Mouse (Mus musculus) erythroblast, embryonic 14.5 days (primary cell): ENCODE data around the gene Cep152. TPM values are rescaled to one million over a fixed set of nuclear protein-coding genes. Genes with fewer than 3 reads are reported as not detected.

Experiments used
- H3K27me3 ChIP-seq: 2 replicates; pipeline ENCODE4 v1.6.1; 2012; ENCODE audit warnings: inconsistent platforms; ENCODE audit not compliant: control insufficient read depth
- H3K36me3 ChIP-seq: 2 replicates; pipeline ENCODE4 v1.6.1; 2012; ENCODE audit warnings: mild to moderate bottlenecking, inconsistent platforms; ENCODE audit not compliant: control insufficient read depth
- H3K4me1 ChIP-seq: 2 replicates; pipeline ENCODE4 v1.6.1; 2012; ENCODE audit warnings: inconsistent platforms; ENCODE audit not compliant: control insufficient read depth
- H3K4me3 ChIP-seq: replicated peaks from 2 replicates; pipeline ENCODE3; 2012; ENCODE audit warnings: moderate library complexity, mild to moderate bottlenecking, inconsistent platforms
- H3K9me3 ChIP-seq: 2 replicates; pipeline ENCODE4 v1.6.1; 2012; ENCODE audit warnings: low read length, inconsistent platforms, mixed read lengths; ENCODE audit not compliant: control insufficient read depth
- GATA1 ChIP-seq: IDR thresholded peaks from 2 replicates; pipeline ENCODE4 v1.6.1; 2012; ENCODE audit warnings: low read length, inconsistent platforms, mixed read lengths
- TAL1 ChIP-seq: IDR thresholded peaks from 3 replicates; pipeline ENCODE4 v1.6.1; 2012; ENCODE audit warnings: low read length, inconsistent platforms, mixed read lengths
- polyA plus RNA-seq: library from polyadenylated mRNA; stranded (reverse); fragments of >175 nt; gene quantifications from 2 replicates; pipeline ENCODE4 v1.2.3, GENCODE M21; 2012

Gene Cep152
- polyA plus RNA-seq, 1 experiment: 0.27 TPM

GRCm38 (mm10) chr2:125661156-125661555, 36.2 kb upstream of the Cep152 start:
- no peaks in the 10 kb centered on the region for H3K27me3 ChIP-seq
- TF ChIP-seq TAL1 (no peak), GATA1 (no peak)
- H3K4me1 ChIP-seq: peaks cover 50% of the 10 kb centered on the region
- no peak overlapping the region for H3K4me3 ChIP-seq
- peaks cover 4% of the 10 kb centered on the region; the same call in 1 of the 2 replicates for H3K9me3 ChIP-seq
- H3K36me3 ChIP-seq: no peaks in the 10 kb centered on the region

- TF ChIP-seq TAL1 (no peak), GATA1 (no peak)
- H3K9me3 ChIP-seq: peaks cover 4% of the 10 kb centered on the region; the same call in 1 of the 2 replicates
- H3K36me3 ChIP-seq: no peaks in the 10 kb centered on the region
- no peaks in the 10 kb centered on the region for H3K27me3 ChIP-seq
- H3K4me1 ChIP-seq: peaks cover 44% of the 10 kb centered on the region
- peak overlapping the region; percentile 40 for H3K4me3 ChIP-seq
Measured at GRCm38 (mm10) chr2:125660537-125661130, 35.7 kb upstream of the Cep152 start.

- no peaks in the 10 kb centered on the region for H3K36me3 ChIP-seq
- H3K4me1 ChIP-seq: peaks cover 38% of the 10 kb centered on the region
- TF ChIP-seq TAL1 (no peak), GATA1 (no peak)
- H3K4me3 ChIP-seq: peak overlapping the region; percentile 40
- H3K27me3 ChIP-seq: no peaks in the 10 kb centered on the region
- peaks cover 4% of the 10 kb centered on the region; the same call in 1 of the 2 replicates for H3K9me3 ChIP-seq
Measured at GRCm38 (mm10) chr2:125659823-125660536, 35.1 kb upstream of the Cep152 start.

- H3K9me3 ChIP-seq: peaks cover 4% of the 10 kb centered on the region; the same call in 1 of the 2 replicates
- no peaks in the 10 kb centered on the region for H3K36me3 ChIP-seq
- TF ChIP-seq GATA1 (no peak), TAL1 (no peak)
- H3K4me3 ChIP-seq: no peak overlapping the region
- peaks cover 2% of the 10 kb centered on the region for H3K4me1 ChIP-seq
- no peaks in the 10 kb centered on the region for H3K27me3 ChIP-seq
Measured at GRCm38 (mm10) chr2:125655391-125655790, 30.5 kb upstream of the Cep152 start.

- no peaks in the 10 kb centered on the region for H3K9me3 ChIP-seq
- H3K36me3 ChIP-seq: no peaks in the 10 kb centered on the region
- H3K4me3 ChIP-seq: no peak overlapping the region
- TF ChIP-seq GATA1 (no peak), TAL1 (no peak)
- no peaks in the 10 kb centered on the region for H3K4me1 ChIP-seq
- no peaks in the 10 kb centered on the region for H3K27me3 ChIP-seq
Measured at GRCm38 (mm10) chr2:125653286-125653685, 28.4 kb upstream of the Cep152 start.

- Histone ChIP-seq H3K4me3 (no peak overlapping the region), H3K4me1 (no peaks in the 10 kb centered on the region), H3K36me3 (no peaks in the 10 kb centered on the region), H3K9me3 (no peaks in the 10 kb centered on the region), H3K27me3 (no peaks in the 10 kb centered on the region)
- TF ChIP-seq GATA1: no peak
- no peak for TF ChIP-seq TAL1
Measured at GRCm38 (mm10) chr2:125651563-125651962, 26.6 kb upstream of the Cep152 start.

GRCm38 (mm10) chr2:125650742-125651352, 25.9 kb upstream of the Cep152 start:
- Histone ChIP-seq H3K4me1 (no peaks in the 10 kb centered on the region), H3K36me3 (no peaks in the 10 kb centered on the region), H3K27me3 (no peaks in the 10 kb centered on the region), H3K4me3 (no peak overlapping the region), H3K9me3 (no peaks in the 10 kb centered on the region)
- no peak for TF ChIP-seq GATA1

GRCm38 (mm10) chr2:125650038-125650437, 25.1 kb upstream of the Cep152 start:
- no peak for TF ChIP-seq GATA1
- no peak for TF ChIP-seq TAL1

GRCm38 (mm10) chr2:125644912-125645311, 20.0 kb upstream of the Cep152 start:
- H3K9me3 ChIP-seq: no peaks in the 10 kb centered on the region
- no peaks in the 10 kb centered on the region for H3K4me1 ChIP-seq
- H3K4me3 ChIP-seq: no peak overlapping the region
- H3K27me3 ChIP-seq: no peaks in the 10 kb centered on the region
- no peaks in the 10 kb centered on the region for H3K36me3 ChIP-seq
- no peak for TF ChIP-seq TAL1
- no peak for TF ChIP-seq GATA1

More at GRCm38 (mm10) chr2:125650038-125650437, 25.1 kb upstream of the Cep152 start:
- Histone ChIP-seq H3K4me3 (no peak overlapping the region), H3K36me3 (no peaks in the 10 kb centered on the region), H3K4me1 (no peaks in the 10 kb centered on the region), H3K27me3 (no peaks in the 10 kb centered on the region), H3K9me3 (no peaks in the 10 kb centered on the region)
